Mouse (Mus musculus): ENCODE measurements around the gene Slc8a1.

Slc8a1 gene

GRCm38 (mm10) chr17:81360032-81360431 is 378.1 kb downstream of the Slc8a1 start:
- CTCF ChIA-PET = no interaction called here

GRCm38 (mm10) chr17:81336024-81336754 is 402.0 kb downstream of the Slc8a1 start:
- CTCF ChIA-PET = no interaction called here

GRCm38 (mm10) chr17:81335526-81335925 is 402.7 kb downstream of the Slc8a1 start:
- CTCF ChIA-PET = no interaction called here

Data from spleen, embryonic (tissue).